Mouse (Mus musculus) kidney, embryonic 16.5 days (tissue): ENCODE measurements around the gene Fam19a4. TPM values are rescaled to one million over a fixed set of nuclear protein-coding genes. Genes with fewer than 3 reads are reported as not detected.

ENCODE experiments used
- ATAC-seq: fragments of 200-750 bp; cut with Nextera tagmentation; 2 replicates; pipeline ENCODE4 v1.8.0; 2017; ENCODE audit warnings: moderate TSS enrichment; ENCODE audit not compliant: low FRiP score, low TSS enrichment
- H3K27ac ChIP-seq: fragments of 300-500 bp; sonication (generic); 2 replicates; pipeline ENCODE4 v1.5.1; 2014; ENCODE audit warnings: low read length
- H3K27me3 ChIP-seq: fragments of 300-500 bp; sonication (generic); 2 replicates; pipeline ENCODE4 v1.6.1; 2014; ENCODE audit warnings: low read length, control low read depth, mixed read lengths; ENCODE audit not compliant: insufficient read depth
- H3K36me3 ChIP-seq: fragments of 300-500 bp; sonication (generic); 2 replicates; pipeline ENCODE4 v1.6.1; 2014; ENCODE audit warnings: low read length, control low read depth, mixed read lengths; ENCODE audit not compliant: insufficient read depth
- H3K4me1 ChIP-seq: fragments of 300-500 bp; sonication (generic); 2 replicates; pipeline ENCODE4 v1.6.1; 2014; ENCODE audit warnings: low read length, control low read depth, mixed read lengths; ENCODE audit not compliant: insufficient read depth
- H3K4me2 ChIP-seq: fragments of 300-500 bp; sonication (generic); replicated peaks from 2 replicates; pipeline ENCODE4 v1.6.1; 2014; ENCODE audit warnings: low read depth, low read length
- H3K4me3 ChIP-seq: fragments of 300-500 bp; sonication (generic); 2 replicates; pipeline ENCODE4 v1.5.1; 2014; ENCODE audit warnings: mild to moderate bottlenecking, low read length
- H3K9ac ChIP-seq: fragments of 300-500 bp; sonication (generic); replicated peaks from 2 replicates; pipeline ENCODE4 v1.6.1; 2014; ENCODE audit warnings: low read length
- H3K9me3 ChIP-seq: fragments of 300-500 bp; sonication (generic); 2 replicates; pipeline ENCODE4 v1.6.1; 2016; ENCODE audit warnings: low read length, control low read depth
- WGBS: fragments of 180-500 bp; shearing (Covaris S2); extraction: QIAGEN DNeasy Blood & Tissue Kit; methylation state at CpG from one replicate; pipeline ENCODE4 v1.1.7; 2014; 5-methylcytosine and 5-hydroxymethylcytosine counted together
- polyA plus RNA-seq: library from polyadenylated mRNA; unstranded; fragments of >200 nt; fragmentation: Nextera tagmentation; extraction: Ambion mirVana; gene quantifications from 2 replicates; pipeline ENCODE4 v1.2.1, GENCODE M21; 2015

Fam19a4 gene
- polyA plus RNA-seq, 1 experiment from 2014 or later: 0.77 TPM

DNA sequence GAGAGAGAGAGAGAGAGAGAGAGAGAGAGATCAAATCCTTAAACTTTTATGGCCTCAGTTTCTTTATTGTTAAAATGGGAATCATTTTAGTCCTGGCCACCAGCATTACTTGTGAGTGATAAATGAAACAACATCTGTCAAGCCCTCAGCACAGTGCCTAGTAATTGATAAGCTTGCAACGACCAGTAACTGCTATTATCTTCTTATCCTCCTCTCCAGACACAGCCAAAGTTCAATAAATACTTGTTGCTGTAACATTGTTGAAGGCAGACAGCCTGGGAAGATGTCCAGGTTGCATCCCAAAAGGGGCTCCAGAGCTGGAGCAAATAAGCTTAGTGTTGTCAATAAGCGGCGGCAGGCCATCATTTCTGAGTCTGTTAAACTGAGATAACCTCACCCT lies 257.2 kb downstream of the Fam19a4 start:
- WGBS: 69% methylated on average over 3 of the region's 3 CpGs
- H3K4me1 ChIP-seq: no peaks in the 10 kb centered on the region
- no peaks in the 10 kb centered on the region for H3K27me3 ChIP-seq
- no peak overlapping the region for H3K9ac ChIP-seq
- no peaks in the 10 kb centered on the region for H3K36me3 ChIP-seq
- ATAC-seq: no peak
- H3K27ac ChIP-seq: no peak overlapping the region
- no peaks in the 10 kb centered on the region for H3K9me3 ChIP-seq
- no peak overlapping the region for H3K4me2 ChIP-seq
- no peak overlapping the region for H3K4me3 ChIP-seq

DNA sequence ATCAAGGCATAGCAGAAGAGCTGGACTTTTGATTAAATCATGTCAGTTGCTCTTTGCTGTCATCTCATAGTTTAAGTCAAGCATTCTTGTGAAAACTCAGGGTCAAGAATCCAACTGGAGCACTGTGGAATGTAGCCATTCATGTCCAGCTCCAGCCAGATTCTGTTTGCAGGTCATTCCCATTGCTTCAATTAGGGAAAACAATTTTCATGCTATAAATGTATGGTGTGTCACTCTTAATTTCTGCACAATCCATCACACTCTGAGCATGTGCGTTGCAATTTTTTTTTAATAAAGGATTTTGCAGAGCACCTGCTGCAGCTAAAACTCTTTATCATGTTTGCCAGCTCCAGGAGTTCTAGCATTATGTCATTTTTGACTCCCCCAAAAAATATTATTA lies 261.5 kb downstream of the Fam19a4 start:
- Histone ChIP-seq H3K36me3 (no peaks in the 10 kb centered on the region), H3K9ac (no peak overlapping the region), H3K4me2 (no peak overlapping the region), H3K27ac (no peak overlapping the region), H3K9me3 (no peaks in the 10 kb centered on the region), H3K4me3 (no peak overlapping the region), H3K4me1 (no peaks in the 10 kb centered on the region), H3K27me3 (no peaks in the 10 kb centered on the region)
- WGBS: 95% methylated on average over 1 of the region's 1 CpGs
- ATAC-seq: no peak

DNA sequence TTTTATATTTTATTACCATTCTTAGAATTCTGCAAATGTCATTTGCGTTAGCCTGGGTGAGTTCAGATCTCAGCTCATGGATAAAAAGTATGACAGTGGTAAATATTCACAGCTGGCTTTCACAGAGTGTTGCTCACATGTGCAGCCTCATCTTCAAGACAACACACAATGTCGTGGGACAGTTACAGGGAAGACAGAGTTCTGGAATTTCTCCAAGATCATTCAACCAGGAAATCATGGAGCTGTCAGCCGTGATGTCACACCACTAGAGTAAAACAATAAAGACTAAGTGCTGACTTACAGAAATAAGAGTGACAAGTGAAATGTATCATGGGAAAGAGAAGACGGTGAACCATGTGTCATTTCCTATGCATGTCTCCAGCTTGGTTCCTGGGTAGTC lies 262.8 kb downstream of the Fam19a4 start:
- no peaks in the 10 kb centered on the region for H3K9me3 ChIP-seq
- no peak overlapping the region for H3K9ac ChIP-seq
- no peak overlapping the region for H3K27ac ChIP-seq
- 70% methylated on average over 4 of the region's 4 CpGs for WGBS
- no peak for ATAC-seq
- H3K4me3 ChIP-seq: no peak overlapping the region
- no peaks in the 10 kb centered on the region for H3K36me3 ChIP-seq
- no peaks in the 10 kb centered on the region for H3K27me3 ChIP-seq
- H3K4me1 ChIP-seq: no peaks in the 10 kb centered on the region
- H3K4me2 ChIP-seq: no peak overlapping the region

Other genes with a start within 250 kb of the Fam19a4 start
- gene Eogt, start 88.8 kb upstream of the Fam19a4 start, polyA plus RNA-seq: 22.9 and 24.5 TPM in 2 replicates
- 28.1 and 28.7 TPM in 2 replicates for gene Tmf1, start 118.7 kb upstream of the Fam19a4 start, polyA plus RNA-seq
- 72.6 and 76.3 TPM in 2 replicates for gene Uba3, start 145.2 kb upstream of the Fam19a4 start, polyA plus RNA-seq
- 72.1 and 77.2 TPM in 2 replicates for gene Arl6ip5, start 150.3 kb upstream of the Fam19a4 start, polyA plus RNA-seq
- gene Lmod3, start 192.3 kb upstream of the Fam19a4 start, polyA plus RNA-seq: 0.15 and 0.52 TPM in 2 replicates